Mouse (Mus musculus) urinary bladder, postnatal 10 days (tissue): ENCODE data around the gene Kcnq5.
"Not testable (repeated sequence)": the region's sequence is repeated elsewhere in the genome, so short reads cannot be mapped to it uniquely, and the experiment has no call there.

Source experiments
- DNase-seq: peaks from one replicate; pipeline ENCODE4 v3.0.0; 2022; ENCODE audit warnings: low spot score

Gene Kcnq5

GRCm38 (mm10) chr1:21635406-21635805, 326.3 kb downstream of the Kcnq5 start:
- no peak for DNase-seq

- DNase-seq = no peak
Measured at GRCm38 (mm10) chr1:21634013-21634412, 327.7 kb downstream of the Kcnq5 start.

GRCm38 (mm10) chr1:21622455-21622854, 339.3 kb downstream of the Kcnq5 start:
- no peak for DNase-seq

GRCm38 (mm10) chr1:21622039-21622438, 339.7 kb downstream of the Kcnq5 start:
- no peak for DNase-seq

GRCm38 (mm10) chr1:21618712-21619111, 343.0 kb downstream of the Kcnq5 start:
- no peak for DNase-seq

GRCm38 (mm10) chr1:21616666-21617065, 345.1 kb downstream of the Kcnq5 start:
- DNase-seq = no peak

GRCm38 (mm10) chr1:21613933-21614332, 347.8 kb downstream of the Kcnq5 start:
- no peak for DNase-seq

GRCm38 (mm10) chr1:21604003-21604402, 357.7 kb downstream of the Kcnq5 start:
- no peak for DNase-seq

GRCm38 (mm10) chr1:21602567-21602966, 359.2 kb downstream of the Kcnq5 start:
- no peak for DNase-seq

- DNase-seq = no peak
Measured at GRCm38 (mm10) chr1:21600606-21601005, 361.1 kb downstream of the Kcnq5 start.

- DNase-seq = no peak
Measured at GRCm38 (mm10) chr1:21593872-21594271, 367.9 kb downstream of the Kcnq5 start.

- not testable (repeated sequence) for DNase-seq
Measured at GRCm38 (mm10) chr1:21567397-21567796, 394.3 kb downstream of the Kcnq5 start.

- no peak for DNase-seq
Measured at GRCm38 (mm10) chr1:21554630-21555029, 407.1 kb downstream of the Kcnq5 start.

GRCm38 (mm10) chr1:21552715-21553114, 409.0 kb downstream of the Kcnq5 start:
- no peak for DNase-seq

GRCm38 (mm10) chr1:21543909-21544308, 417.8 kb downstream of the Kcnq5 start:
- no peak for DNase-seq

- DNase-seq = no peak
Measured at GRCm38 (mm10) chr1:21539486-21539885, 422.3 kb downstream of the Kcnq5 start.

GRCm38 (mm10) chr1:21530823-21531222, 430.9 kb downstream of the Kcnq5 start:
- no peak for DNase-seq

GRCm38 (mm10) chr1:21521995-21522394, 439.7 kb downstream of the Kcnq5 start:
- no peak for DNase-seq

- DNase-seq = no peak
Measured at GRCm38 (mm10) chr1:21521475-21521874, 440.3 kb downstream of the Kcnq5 start.

GRCm38 (mm10) chr1:21520116-21520645, 441.6 kb downstream of the Kcnq5 start:
- DNase-seq = no peak

GRCm38 (mm10) chr1:21506665-21507064, 455.1 kb downstream of the Kcnq5 start:
- DNase-seq = no peak

GRCm38 (mm10) chr1:21499815-21500534, 461.8 kb downstream of the Kcnq5 start:
- no peak for DNase-seq

GRCm38 (mm10) chr1:21496307-21496706, 465.4 kb downstream of the Kcnq5 start:
- no peak for DNase-seq

GRCm38 (mm10) chr1:21488645-21489044, 473.1 kb downstream of the Kcnq5 start:
- no peak for DNase-seq
